In genomic region chr9:41395471-41395870, GRCm38 (mm10) we compare ENCODE assay signal across 17 mouse cellular contexts.
DNase-seq lines count a peak whose midpoint lies in the region; ATAC-seq and TF ChIP-seq lines count a peak whose summit lies in the region.
"Had no signal": no experiment of that assay in that cellular context is flagged by ENCODE, and none has a peak within 500 bp of the region (broad histone marks: within the 10 kb centered on the region; RNA-seq: fewer than 3 reads in every experiment).

No protein-coding gene starts in this region.

- H3K4me3 ChIP-seq in midbrain, embryonic 11.5 days (ENCODE audit: low read depth, low read length) = no peak overlapping the region
- H3K4me3 ChIP-seq in midbrain, postnatal 0 days (ENCODE audit: low read depth, low read length) = no peak overlapping the region
- no peak overlapping the region for H3K4me3 ChIP-seq in midbrain, embryonic 13.5 days (replicated peaks)
- H3K4me3 ChIP-seq: embryonic facial prominence, embryonic 12.5 days; kidney, embryonic 15.5 days; layer of hippocampus, adult 2 months; megakaryocyte, embryonic 14.5 days; stomach, embryonic 15.5 days had no signal

- peak; percentile 85 for DNase-seq in midbrain, embryonic 11.5 days (ENCODE audit: low spot score, missing footprints)
- no peak for DNase-seq in midbrain, postnatal 0 days (ENCODE audit: low spot score)
- peak; percentile 47 for DNase-seq in forelimb bud, embryonic 11.5 days (ENCODE audit: low read depth, low spot score)
- no peak for DNase-seq in lung, postnatal 25 days (ENCODE audit: low spot score)
- no peak for DNase-seq in frontal cortex, postnatal 14 days (ENCODE audit: low spot score in 2 of 2)
- no peak for DNase-seq in kidney, adult 9 months
- DNase-seq: adrenal gland, postnatal 36 days; cerebellum, adult 9-11 months; retina, postnatal 1 day had no signal

- no peak for TF ChIP-seq CTCF in midbrain, postnatal 0 days (IDR thresholded peaks at IDR 0.05)

- peaks cover 21% of the 10 kb centered on the region for H3K4me1 ChIP-seq in midbrain, embryonic 11.5 days (ENCODE audit: control insufficient read depth, insufficient read depth, low read length)
- no peaks in the 10 kb centered on the region for H3K4me1 ChIP-seq in midbrain, postnatal 0 days (ENCODE audit: insufficient read depth, low read length)
- H3K4me1 ChIP-seq in midbrain, embryonic 13.5 days (replicated peaks) = peaks cover 36% of the 10 kb centered on the region
- H3K4me1 ChIP-seq: megakaryocyte, embryonic 14.5 days; stomach, embryonic 15.5 days had no signal

- peak; percentile 61 for ATAC-seq in midbrain, embryonic 11.5 days (ENCODE audit: low FRiP score)
- ATAC-seq in midbrain, postnatal 0 days (ENCODE audit: low FRiP score) = no peak
- 0 out of 2 replicates have a peak, but pooled peaks have one; percentile 43 for ATAC-seq in midbrain, embryonic 13.5 days
- ATAC-seq: lung, postnatal 0 days had no signal

- peaks cover 9% of the 10 kb centered on the region for H3K36me3 ChIP-seq in midbrain, embryonic 11.5 days (ENCODE audit: control insufficient read depth, insufficient read depth, low read length)
- peaks cover 6% of the 10 kb centered on the region for H3K36me3 ChIP-seq in midbrain, postnatal 0 days (ENCODE audit: insufficient read depth, low read length)
- H3K36me3 ChIP-seq in midbrain, embryonic 13.5 days = peaks cover 44% of the 10 kb centered on the region
- H3K36me3 ChIP-seq: embryonic facial prominence, embryonic 12.5 days; kidney, embryonic 15.5 days; stomach, embryonic 15.5 days had no signal

- H3K27me3 ChIP-seq in midbrain, embryonic 11.5 days (ENCODE audit: control insufficient read depth, insufficient read depth, low read length) = no peaks in the 10 kb centered on the region; the same call in 1 of the 2 replicates
- no peaks in the 10 kb centered on the region for H3K27me3 ChIP-seq in midbrain, postnatal 0 days (ENCODE audit: insufficient read depth, low read length)
- H3K27me3 ChIP-seq in midbrain, embryonic 13.5 days = no peaks in the 10 kb centered on the region
- H3K27me3 ChIP-seq: embryonic facial prominence, embryonic 12.5 days; kidney, embryonic 15.5 days; megakaryocyte, embryonic 14.5 days; stomach, embryonic 15.5 days had no signal

- 3% methylated on average over 4 of the region's 4 CpGs for WGBS in midbrain, embryonic 11.5 days
- 22% methylated on average over 4 of the region's 4 CpGs for WGBS in midbrain, postnatal 0 days
- 2% methylated on average over 4 of the region's 4 CpGs for WGBS in midbrain, embryonic 13.5 days

- peak overlapping the region; percentile 54; the same call in 1 of the 2 replicates for H3K27ac ChIP-seq in midbrain, embryonic 11.5 days (ENCODE audit: low read depth, low read length)
- H3K27ac ChIP-seq in midbrain, postnatal 0 days (ENCODE audit: low read depth, low read length) = no peak overlapping the region
- peak overlapping the region; percentile 51; the same call in 1 of the 2 replicates for H3K27ac ChIP-seq in midbrain, embryonic 13.5 days
- H3K27ac ChIP-seq: embryonic facial prominence, embryonic 12.5 days; kidney, embryonic 15.5 days; layer of hippocampus, adult 2 months; liver, embryonic 14.5 days; stomach, embryonic 15.5 days had no signal

- H3K9me3 ChIP-seq in midbrain, embryonic 11.5 days (ENCODE audit: control insufficient read depth, low read length) = no peaks in the 10 kb centered on the region
- H3K9me3 ChIP-seq in midbrain, postnatal 0 days (ENCODE audit: low read length) = no peaks in the 10 kb centered on the region
- no peaks in the 10 kb centered on the region for H3K9me3 ChIP-seq in midbrain, embryonic 13.5 days
- H3K9me3 ChIP-seq: embryonic facial prominence, embryonic 12.5 days; kidney, embryonic 15.5 days; megakaryocyte, embryonic 14.5 days; stomach, embryonic 15.5 days had no signal

- no peak overlapping the region for H3K9ac ChIP-seq in midbrain, embryonic 11.5 days (ENCODE audit: low read length)
- no peak overlapping the region for H3K9ac ChIP-seq in midbrain, postnatal 0 days (replicated peaks; ENCODE audit: low read length, poor library complexity, severe bottlenecking)
- H3K9ac ChIP-seq in midbrain, embryonic 13.5 days (replicated peaks) = 0 out of 2 replicates have a peak overlapping the region, but pooled peaks have one; percentile 25
- H3K9ac ChIP-seq: embryonic facial prominence, embryonic 12.5 days; kidney, embryonic 15.5 days; liver, embryonic 14.5 days; stomach, embryonic 15.5 days had no signal

- no peak overlapping the region for H3K4me2 ChIP-seq in midbrain, embryonic 11.5 days
- no peak overlapping the region for H3K4me2 ChIP-seq in midbrain, postnatal 0 days (ENCODE audit: low read depth, low read length, poor library complexity, severe bottlenecking)
- no peak overlapping the region for H3K4me2 ChIP-seq in midbrain, embryonic 13.5 days (replicated peaks)
- H3K4me2 ChIP-seq: embryonic facial prominence, embryonic 12.5 days; kidney, embryonic 15.5 days; stomach, embryonic 15.5 days had no signal

Comparison
In these comparisons a context has a peak if more than half of its experiments do, and no peak if none do; other contexts are left out.
1. DNase-seq: peak in midbrain, embryonic 11.5 days (single experiment) and forelimb bud, embryonic 11.5 days (single experiment); none in midbrain, postnatal 0 days (single experiment), lung, postnatal 25 days (single experiment), frontal cortex, postnatal 14 days (0 of 2) and kidney, adult 9 months (single experiment).